Mouse (Mus musculus) liver, embryonic 15.5 days (tissue): ENCODE measurements around the gene Tcf7l2. TPM values are rescaled to one million over a fixed set of nuclear protein-coding genes. Genes with fewer than 3 reads are reported as not detected.

Experiments
- ATAC-seq: fragments of 200-750 bp; cut with Nextera tagmentation; 2 replicates; pipeline ENCODE4 v1.8.0; 2017; ENCODE audit warnings: moderate number of reproducible peaks, mild to moderate bottlenecking, moderate library complexity; ENCODE audit not compliant: insufficient read depth
- H3K27ac ChIP-seq: fragments of 300-500 bp; sonication (generic); replicated peaks from 2 replicates; pipeline ENCODE4 v1.5.1; 2015; ENCODE audit warnings: mild to moderate bottlenecking, inconsistent platforms
- H3K27me3 ChIP-seq: fragments of 300-500 bp; sonication (generic); 2 replicates; pipeline ENCODE4 v1.6.1; 2015; ENCODE audit warnings: mild to moderate bottlenecking, inconsistent platforms
- H3K36me3 ChIP-seq: fragments of 300-500 bp; sonication (generic); replicated peaks from 2 replicates; pipeline ENCODE4 v1.6.1; 2015; ENCODE audit warnings: moderate library complexity, mild to moderate bottlenecking, inconsistent platforms
- H3K4me1 ChIP-seq: fragments of 300-500 bp; sonication (generic); replicated peaks from 2 replicates; pipeline ENCODE4 v1.6.1; 2015; ENCODE audit warnings: inconsistent platforms
- H3K4me2 ChIP-seq: fragments of 300-500 bp; sonication (generic); 2 replicates; pipeline ENCODE4 v1.6.1; 2015; ENCODE audit warnings: moderate library complexity, mild to moderate bottlenecking, inconsistent platforms
- H3K4me3 ChIP-seq: fragments of 300-500 bp; sonication (generic); replicated peaks from 2 replicates; pipeline ENCODE4 v1.5.1; 2015; ENCODE audit warnings: mild to moderate bottlenecking, inconsistent platforms
- H3K9ac ChIP-seq: fragments of 300-500 bp; sonication (generic); 2 replicates; pipeline ENCODE4 v1.6.1; 2015; ENCODE audit warnings: moderate library complexity, mild to moderate bottlenecking, inconsistent platforms
- H3K9me3 ChIP-seq: fragments of 300-500 bp; sonication (generic); replicated peaks from 2 replicates; pipeline ENCODE4 v1.6.1; 2016; ENCODE audit warnings: inconsistent platforms
- WGBS: fragments of 180-500 bp; shearing (Covaris S2); methylation state at CpG from one replicate; pipeline ENCODE4 v1.1.7; 2015; ENCODE audit warnings: mixed read lengths; ENCODE audit not compliant: insufficient replicate concordance; 5-methylcytosine and 5-hydroxymethylcytosine counted together
- polyA plus RNA-seq: library from polyadenylated mRNA; unstranded; fragments of >200 nt; fragmentation: Nextera tagmentation; extraction: Ambion mirVana; gene quantifications from 2 replicates; pipeline ENCODE4 v1.2.1, GENCODE M21; 2015

Tcf7l2 gene
- polyA plus RNA-seq, 1 experiment from 2014 or later: 19.3 TPM

DNA sequence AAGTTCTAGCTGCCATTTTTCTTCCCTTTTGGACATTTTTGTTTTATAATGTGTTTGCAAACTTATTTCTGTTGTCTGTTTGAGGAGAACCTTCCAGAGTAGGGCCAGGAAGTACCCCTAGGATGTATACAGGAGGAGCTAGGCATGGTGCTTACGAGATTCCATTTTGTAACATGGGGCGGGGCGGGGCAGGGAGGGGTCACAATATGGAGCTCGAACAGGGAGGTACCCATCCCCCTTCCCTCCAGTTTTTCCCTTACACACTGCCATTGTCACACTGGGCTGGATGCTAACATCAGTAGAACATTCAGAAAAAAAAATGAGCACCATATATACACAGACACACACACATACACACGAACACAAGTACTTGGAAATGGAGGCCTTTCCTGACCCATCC lies 187.1 kb downstream of the Tcf7l2 start:
- Histone ChIP-seq H3K4me1 (peaks cover 68% of the 10 kb centered on the region), H3K27me3 (no peaks in the 10 kb centered on the region), H3K36me3 (peaks cover 26% of the 10 kb centered on the region), H3K27ac (peak overlapping the region; percentile 96), H3K4me3 (no peak overlapping the region; the same call in 1 of the 2 replicates), H3K9ac (no peak overlapping the region), H3K9me3 (no peaks in the 10 kb centered on the region), H3K4me2 (peak overlapping the region; percentile 67)
- 63% methylated on average over 5 of the region's 5 CpGs for WGBS
- ATAC-seq: no peak

DNA sequence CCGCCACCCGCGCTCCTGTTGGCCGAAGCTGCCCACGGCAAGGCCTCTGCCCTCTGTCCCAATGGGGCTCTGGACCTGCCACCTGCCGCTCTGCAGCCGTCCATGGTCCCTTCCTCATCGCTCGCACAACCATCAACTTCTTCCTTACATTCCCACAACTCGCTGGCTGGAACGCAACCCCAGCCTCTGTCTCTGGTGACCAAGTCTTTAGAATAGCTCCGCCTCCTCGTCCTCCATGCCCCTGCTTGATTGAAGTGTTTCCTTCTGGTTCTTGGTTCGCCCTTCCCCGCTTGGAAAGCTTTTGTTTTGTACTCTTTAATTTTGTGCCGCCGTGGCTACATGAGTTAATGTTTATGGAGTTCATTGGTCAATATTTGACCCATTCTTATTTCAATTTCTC lies 190.0 kb downstream of the Tcf7l2 start:
- peaks cover 72% of the 10 kb centered on the region for H3K4me1 ChIP-seq
- no peak overlapping the region for H3K9ac ChIP-seq
- H3K27ac ChIP-seq: no peak overlapping the region
- peaks cover 26% of the 10 kb centered on the region for H3K36me3 ChIP-seq
- H3K9me3 ChIP-seq: no peaks in the 10 kb centered on the region
- WGBS: 92% methylated on average over 17 of the region's 17 CpGs
- no peak overlapping the region for H3K4me2 ChIP-seq
- ATAC-seq: no peak
- no peaks in the 10 kb centered on the region for H3K27me3 ChIP-seq
- no peak overlapping the region for H3K4me3 ChIP-seq

DNA sequence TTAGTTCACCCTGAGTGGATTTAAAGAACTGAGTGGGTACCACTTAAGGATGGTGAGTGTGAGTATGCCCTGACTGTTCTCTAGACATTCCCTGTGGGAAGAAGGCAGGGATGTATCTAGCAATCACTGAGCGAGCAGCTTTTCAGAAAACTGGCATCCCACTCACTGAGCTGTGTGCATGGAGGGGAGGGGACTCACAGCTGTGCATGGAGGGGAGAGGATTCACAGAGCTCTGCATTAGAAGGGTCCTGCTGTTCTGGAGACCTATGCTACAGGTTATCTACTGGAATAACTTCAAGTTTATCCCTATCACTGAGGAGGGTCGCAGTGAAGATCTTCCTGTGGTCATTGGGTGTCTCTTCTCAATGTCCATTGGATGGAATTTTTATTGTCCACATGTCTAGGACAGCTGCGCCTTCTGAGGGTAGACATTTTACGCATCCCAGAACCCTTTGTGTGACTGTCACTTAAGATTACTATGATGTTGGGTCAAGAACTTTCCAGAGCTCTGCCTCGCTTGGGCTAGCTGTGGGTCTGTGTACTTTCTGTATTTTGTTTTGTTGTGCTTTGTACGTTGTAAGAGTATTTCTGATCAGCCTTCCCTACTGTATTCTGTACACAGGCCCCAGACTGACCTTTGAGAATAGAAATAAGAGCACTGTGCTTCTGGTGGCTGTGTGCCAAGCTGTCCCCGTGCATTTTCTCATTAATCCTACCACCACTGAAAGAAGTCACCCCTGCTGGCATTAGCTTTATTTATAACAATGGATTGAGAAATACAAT lies 192.5 kb downstream of the Tcf7l2 start:
- WGBS: 79% methylated on average over 7 of the region's 7 CpGs
- no peaks in the 10 kb centered on the region for H3K9me3 ChIP-seq
- ATAC-seq: no peak
- peaks cover 20% of the 10 kb centered on the region for H3K36me3 ChIP-seq
- no peaks in the 10 kb centered on the region for H3K27me3 ChIP-seq
- H3K27ac ChIP-seq: 0 out of 2 replicates have a peak overlapping the region, but pooled peaks have one; percentile 29
- no peak overlapping the region for H3K9ac ChIP-seq
- no peak overlapping the region for H3K4me3 ChIP-seq
- peaks cover 69% of the 10 kb centered on the region for H3K4me1 ChIP-seq
- H3K4me2 ChIP-seq: no peak overlapping the region

DNA sequence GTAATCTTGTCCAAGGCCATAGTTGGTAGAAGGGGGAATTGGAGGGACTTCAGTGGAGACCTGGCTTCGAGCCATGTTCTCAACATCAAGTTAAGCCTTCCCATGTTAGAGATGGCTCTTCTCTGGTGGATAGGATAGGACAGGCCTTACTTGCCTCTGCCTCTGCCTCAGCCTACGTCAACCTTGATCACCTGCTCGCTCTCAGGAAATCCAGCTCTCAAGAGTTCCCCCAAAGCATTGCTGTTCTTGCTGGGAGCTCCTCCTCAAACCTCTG lies 193.0 kb downstream of the Tcf7l2 start:
- no peaks in the 10 kb centered on the region for H3K27me3 ChIP-seq
- no peak for ATAC-seq
- peaks cover 69% of the 10 kb centered on the region for H3K4me1 ChIP-seq
- 79% methylated on average over 3 of the region's 3 CpGs for WGBS
- H3K4me3 ChIP-seq: no peak overlapping the region
- peaks cover 20% of the 10 kb centered on the region for H3K36me3 ChIP-seq
- no peak overlapping the region for H3K4me2 ChIP-seq
- H3K9me3 ChIP-seq: no peaks in the 10 kb centered on the region
- no peak overlapping the region for H3K9ac ChIP-seq
- H3K27ac ChIP-seq: 0 out of 2 replicates have a peak overlapping the region, but pooled peaks have one; percentile 29

DNA sequence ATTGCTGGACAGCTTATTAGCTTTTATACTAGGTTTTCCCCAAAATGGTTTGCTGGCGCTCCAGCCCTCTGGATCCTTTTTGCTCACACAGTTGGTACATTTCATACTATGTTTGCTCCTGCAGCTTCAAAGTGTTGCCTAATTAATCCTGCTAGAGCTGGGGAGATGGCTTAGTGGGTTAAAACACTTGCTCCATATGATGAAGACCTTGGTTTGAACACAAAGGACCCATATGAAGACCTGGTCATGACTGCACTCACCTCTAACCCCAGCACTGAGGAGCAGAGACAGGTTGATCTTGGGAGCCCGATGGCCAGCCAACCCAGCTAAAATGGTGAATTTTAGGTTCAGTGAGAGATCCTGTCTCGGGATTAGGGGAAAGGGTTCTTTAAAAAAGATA lies 195.4 kb downstream of the Tcf7l2 start:
- Histone ChIP-seq H3K36me3 (peaks cover 7% of the 10 kb centered on the region; the same call in 1 of the 2 replicates), H3K27ac (peak overlapping the region; percentile 99), H3K4me1 (peaks cover 65% of the 10 kb centered on the region), H3K4me3 (no peak overlapping the region), H3K9ac (no peak overlapping the region), H3K9me3 (no peaks in the 10 kb centered on the region), H3K4me2 (no peak overlapping the region), H3K27me3 (no peaks in the 10 kb centered on the region)
- 87% methylated on average over 3 of the region's 3 CpGs for WGBS
- ATAC-seq: no peak

DNA sequence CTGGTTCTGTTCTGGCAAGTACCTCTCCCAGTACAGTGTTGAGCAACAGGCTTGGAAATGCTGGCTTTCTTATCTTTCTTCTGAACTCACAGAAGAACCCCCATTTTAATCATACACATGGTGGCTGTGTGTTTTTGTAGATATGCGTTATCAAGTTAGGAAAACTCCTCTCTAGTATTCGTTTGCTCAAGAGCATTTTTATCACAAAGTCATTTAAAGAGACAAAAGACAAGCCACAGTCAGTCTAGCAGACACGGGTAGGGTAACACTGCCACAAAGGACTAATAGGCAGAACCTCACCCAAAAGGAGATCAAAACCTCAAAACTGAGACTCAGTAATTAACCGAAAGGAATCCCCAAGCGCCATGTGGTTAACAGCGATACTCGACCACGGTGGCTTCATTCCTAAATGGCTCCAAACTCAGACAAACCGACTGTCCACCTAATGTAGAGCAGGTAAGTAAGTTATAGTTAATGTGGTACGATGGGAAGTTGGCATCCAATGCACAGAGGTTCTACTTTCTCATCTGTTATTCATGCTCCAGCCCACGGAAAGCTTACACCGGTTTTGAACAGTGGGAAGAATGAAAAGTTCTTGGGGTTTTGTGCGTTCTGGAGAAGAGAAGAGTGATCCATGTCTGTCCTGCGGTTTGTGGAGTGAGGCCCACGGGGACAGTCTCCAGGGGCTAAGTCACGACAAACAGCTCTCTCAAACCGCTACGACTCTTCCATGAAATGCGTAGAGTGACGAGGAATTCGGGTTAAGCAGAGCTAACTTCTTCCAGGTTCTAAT lies 196.8 kb downstream of the Tcf7l2 start:
- Histone ChIP-seq H3K27ac (peak overlapping the region; percentile 99), H3K4me2 (peak overlapping the region; percentile 67), H3K36me3 (no peaks in the 10 kb centered on the region; the same call in 1 of the 2 replicates), H3K4me3 (peak overlapping the region; percentile 48), H3K4me1 (peaks cover 75% of the 10 kb centered on the region), H3K9me3 (no peaks in the 10 kb centered on the region), H3K27me3 (no peaks in the 10 kb centered on the region), H3K9ac (peak overlapping the region; percentile 60)
- WGBS: 39% methylated on average over 21 of the region's 21 CpGs
- ATAC-seq: peak; percentile 67

DNA sequence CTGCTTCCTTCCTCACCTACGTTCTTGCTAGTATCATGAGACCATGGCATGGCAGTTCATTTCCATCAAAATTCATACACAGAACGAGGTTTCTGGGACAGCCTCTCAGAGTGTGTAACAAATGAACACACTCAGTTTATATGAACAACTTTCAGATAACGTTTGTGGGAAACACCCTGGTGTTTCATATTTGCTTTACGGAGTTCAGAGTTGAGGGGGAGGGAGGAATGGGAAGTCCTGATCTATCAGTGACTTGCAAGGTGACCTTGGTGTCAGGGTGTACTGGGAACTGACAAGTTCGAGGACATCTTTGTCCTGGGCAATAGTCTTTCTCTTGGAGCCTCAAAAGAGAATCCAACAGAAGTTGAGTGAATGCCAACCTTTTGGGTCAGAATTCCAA lies 197.5 kb downstream of the Tcf7l2 start:
- peak overlapping the region; percentile 99 for H3K27ac ChIP-seq
- H3K9ac ChIP-seq: peak overlapping the region; percentile 60
- H3K4me1 ChIP-seq: peaks cover 75% of the 10 kb centered on the region
- ATAC-seq: peak; percentile 11
- 23% methylated on average over 5 of the region's 5 CpGs for WGBS
- peak overlapping the region; percentile 48 for H3K4me3 ChIP-seq
- H3K4me2 ChIP-seq: peak overlapping the region; percentile 67
- H3K9me3 ChIP-seq: no peaks in the 10 kb centered on the region
- no peaks in the 10 kb centered on the region for H3K27me3 ChIP-seq
- no peaks in the 10 kb centered on the region; the same call in 1 of the 2 replicates for H3K36me3 ChIP-seq

DNA sequence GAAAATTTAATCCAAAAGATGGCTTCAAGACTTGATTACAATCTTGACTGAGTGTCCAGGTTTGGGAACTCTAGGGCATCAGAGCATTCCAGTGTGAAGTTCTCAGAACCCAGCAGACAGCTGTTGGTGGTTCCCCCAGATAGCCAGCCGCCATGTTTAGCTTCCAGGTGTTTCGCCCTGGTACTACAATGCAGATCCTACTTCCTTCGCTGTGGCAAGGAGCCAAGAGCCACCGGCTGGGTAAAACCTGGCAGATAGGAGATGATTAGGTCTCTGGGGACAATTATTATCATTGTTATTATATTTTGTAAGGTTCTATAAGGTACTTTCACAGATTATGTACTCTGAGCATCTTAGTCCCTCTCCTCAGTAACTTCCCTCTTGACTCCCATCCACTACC lies 198.1 kb downstream of the Tcf7l2 start:
- H3K4me3 ChIP-seq: peak overlapping the region; percentile 48; the same call in 1 of the 2 replicates
- no peaks in the 10 kb centered on the region; the same call in 1 of the 2 replicates for H3K36me3 ChIP-seq
- WGBS: 78% methylated on average over 4 of the region's 4 CpGs
- H3K27me3 ChIP-seq: no peaks in the 10 kb centered on the region
- H3K9me3 ChIP-seq: no peaks in the 10 kb centered on the region
- H3K4me1 ChIP-seq: peaks cover 71% of the 10 kb centered on the region
- H3K27ac ChIP-seq: peak overlapping the region; percentile 99
- H3K9ac ChIP-seq: peak overlapping the region; percentile 60
- no peak for ATAC-seq
- H3K4me2 ChIP-seq: peak overlapping the region; percentile 67

DNA sequence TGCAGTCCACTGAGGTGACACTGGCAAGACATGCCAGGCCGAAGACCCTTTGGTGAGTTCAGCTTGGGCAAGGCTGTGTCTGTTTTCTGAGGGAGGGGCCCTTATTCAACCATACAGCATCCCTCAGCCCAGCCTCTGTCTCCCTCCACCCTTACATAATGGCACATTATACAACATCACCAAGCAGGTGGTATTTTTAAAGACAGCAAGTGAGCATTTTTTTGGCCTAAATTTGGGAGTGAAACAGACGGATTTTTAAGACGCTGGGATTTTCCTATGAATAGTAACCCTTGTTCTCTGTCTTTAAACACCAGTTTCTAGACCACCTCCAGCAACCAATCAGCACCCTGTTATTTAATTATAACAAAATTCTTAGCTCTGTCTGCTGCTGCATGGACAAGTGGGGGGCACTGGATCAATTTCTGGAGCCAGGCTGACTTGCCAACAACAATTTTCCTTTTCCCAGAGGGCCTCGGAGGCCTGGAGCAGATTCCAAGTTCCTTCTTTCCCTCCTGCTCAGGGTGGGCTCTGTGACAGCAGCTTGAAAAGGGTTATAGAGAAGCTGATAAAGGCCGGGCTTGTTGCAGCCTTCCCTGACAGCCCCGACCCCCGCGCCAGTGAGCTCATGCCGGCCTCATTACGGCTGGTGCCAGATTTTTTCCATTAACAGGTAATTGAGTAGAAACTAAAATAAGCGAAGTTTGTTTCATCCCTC lies 199.1 kb downstream of the Tcf7l2 start:
- no peaks in the 10 kb centered on the region for H3K27me3 ChIP-seq
- H3K4me2 ChIP-seq: peak overlapping the region; percentile 67
- peaks cover 64% of the 10 kb centered on the region for H3K4me1 ChIP-seq
- peak overlapping the region; percentile 62 for H3K4me3 ChIP-seq
- WGBS: 50% methylated on average over 11 of the region's 11 CpGs
- no peak for ATAC-seq
- H3K36me3 ChIP-seq: no peaks in the 10 kb centered on the region; the same call in 1 of the 2 replicates
- no peaks in the 10 kb centered on the region for H3K9me3 ChIP-seq
- H3K27ac ChIP-seq: peak overlapping the region; percentile 99
- peak overlapping the region; percentile 60 for H3K9ac ChIP-seq

DNA sequence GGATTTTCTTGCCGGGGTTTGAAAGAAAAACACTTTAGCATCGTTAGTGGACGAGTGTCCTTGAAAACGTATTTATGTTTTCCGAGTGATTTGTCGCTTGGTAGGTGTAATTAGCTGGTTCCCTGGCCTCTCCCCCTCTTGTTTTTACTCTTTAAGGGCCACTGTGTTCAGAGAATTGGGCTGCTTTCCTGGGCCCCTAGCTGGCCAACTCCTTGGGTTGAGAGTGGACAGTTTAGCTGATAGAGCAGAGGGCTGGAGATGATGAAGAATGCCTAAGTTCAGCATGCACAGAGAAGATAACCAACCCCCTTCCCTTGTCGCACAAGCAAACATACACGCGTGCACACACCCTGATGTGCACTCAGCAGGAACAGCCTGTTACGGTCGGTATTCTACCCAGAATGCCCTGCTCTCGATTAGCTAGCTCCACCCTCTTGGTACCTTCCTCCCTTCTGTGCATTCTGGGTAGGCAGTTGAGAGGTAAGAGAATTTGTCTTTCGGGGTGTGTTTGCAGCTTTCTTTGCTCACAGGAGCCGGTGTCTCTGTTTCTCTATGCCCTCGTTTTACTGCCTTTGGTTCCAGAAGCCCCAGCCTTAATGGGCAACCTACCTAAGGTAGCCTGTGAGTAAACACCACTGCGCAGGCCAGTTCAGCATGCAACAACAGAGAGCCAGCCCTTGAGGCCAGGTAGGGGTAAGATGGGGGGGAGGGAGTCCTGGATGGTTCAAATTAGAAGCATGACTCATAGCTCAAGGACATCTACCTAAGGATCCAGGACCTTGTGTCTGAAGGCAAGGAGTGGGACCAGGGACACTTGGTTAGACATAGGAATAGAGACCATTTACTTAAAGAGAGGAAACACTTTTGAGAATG lies 199.9 kb downstream of the Tcf7l2 start:
- H3K4me2 ChIP-seq: peak overlapping the region; percentile 67
- no peaks in the 10 kb centered on the region for H3K27me3 ChIP-seq
- 40% methylated on average over 16 of the region's 16 CpGs for WGBS
- ATAC-seq: peak; percentile 92
- H3K9me3 ChIP-seq: no peaks in the 10 kb centered on the region
- H3K4me3 ChIP-seq: peak overlapping the region; percentile 62
- peak overlapping the region; percentile 99 for H3K27ac ChIP-seq
- H3K36me3 ChIP-seq: no peaks in the 10 kb centered on the region; the same call in 1 of the 2 replicates
- peak overlapping the region; percentile 67 for H3K9ac ChIP-seq
- peaks cover 56% of the 10 kb centered on the region for H3K4me1 ChIP-seq
